Mouse (Mus musculus): ENCODE data around the gene Gm45717. TPM values are rescaled to one million over a fixed set of nuclear protein-coding genes. Genes with fewer than 3 reads are reported as not detected.
A peak's percentile ranks its signal among the peaks of the same experiment; 100 is the strongest.
"Not testable (repeated sequence)": the region's sequence is repeated elsewhere in the genome, so short reads cannot be mapped to it uniquely, and the experiment has no call there.

Gene Gm45717
- polyA plus RNA-seq, 1 experiment: not detected

DNA sequence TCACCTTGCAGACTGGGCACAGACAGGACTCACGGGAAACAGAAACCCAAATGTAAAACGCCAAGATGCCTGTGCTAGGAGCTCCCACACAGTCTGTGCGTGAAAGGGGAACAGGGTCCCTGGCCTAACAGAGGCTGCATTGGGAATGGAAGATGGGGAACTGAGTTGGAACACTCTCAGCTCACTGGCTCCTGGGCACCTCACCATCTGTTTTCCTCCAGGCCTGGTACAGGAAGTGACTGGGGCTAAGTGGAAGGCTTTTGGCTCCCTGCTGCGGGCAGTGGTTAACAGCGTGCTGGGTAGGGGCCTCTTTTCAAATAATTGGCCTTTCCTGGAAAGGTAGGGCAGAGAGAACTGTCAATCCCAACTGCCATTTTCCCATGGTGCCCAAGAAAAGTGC lies 34.9 kb upstream of the Gm45717 start:
- Histone ChIP-seq H3K4me3 (replicated peaks; ENCODE audit: control insufficient read depth, low read depth, low read length) (no peak overlapping the region), H3K27ac (ENCODE audit: control insufficient read depth, insufficient read depth, low read depth, low read length, poor library complexity) (peak overlapping the region; percentile 53; the same call in 1 of the 2 replicates), H3K4me1 (ENCODE audit: control insufficient read depth, insufficient read depth, low read length) (peaks cover 6% of the 10 kb centered on the region)
- TF ChIP-seq CTCF (IDR thresholded peaks at IDR 0.05; ENCODE audit: control insufficient read depth, insufficient read depth, low read length) (no peak), POLR2A (IDR thresholded peaks at IDR 0.05; ENCODE audit: borderline replicate concordance, control insufficient read depth, low read depth, low read length) (no peak)
- WGBS: 12% methylated on average over 5 of the region's 5 CpGs

DNA sequence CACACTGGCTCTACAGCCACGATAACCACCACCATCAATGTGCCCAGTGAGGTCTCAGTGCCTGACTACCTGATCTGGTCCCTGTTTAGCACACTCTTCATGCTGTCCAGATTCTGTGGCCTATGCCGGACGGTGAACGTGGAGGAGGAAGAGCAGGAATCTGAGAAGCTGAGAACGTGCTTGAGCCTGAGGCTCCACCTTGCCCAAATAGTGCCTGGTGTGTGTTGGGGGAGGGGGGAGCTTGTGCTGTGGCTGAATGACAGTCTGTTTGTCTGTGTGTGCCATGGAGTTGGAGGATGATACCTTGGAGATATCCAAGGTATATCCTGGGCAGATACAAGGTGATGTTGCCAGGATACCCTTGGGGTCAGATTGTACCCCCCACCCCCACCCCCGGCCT lies 34.4 kb upstream of the Gm45717 start:
- H3K27ac ChIP-seq (ENCODE audit: control insufficient read depth, insufficient read depth, low read depth, low read length, poor library complexity): peak overlapping the region; percentile 53; the same call in 1 of the 2 replicates
- no peak overlapping the region for H3K4me3 ChIP-seq (replicated peaks; ENCODE audit: control insufficient read depth, low read depth, low read length)
- H3K4me1 ChIP-seq (ENCODE audit: control insufficient read depth, insufficient read depth, low read length): peaks cover 6% of the 10 kb centered on the region
- TF ChIP-seq CTCF (IDR thresholded peaks at IDR 0.05; ENCODE audit: control insufficient read depth, insufficient read depth, low read length) (no peak), POLR2A (IDR thresholded peaks at IDR 0.05; ENCODE audit: borderline replicate concordance, control insufficient read depth, low read depth, low read length) (no peak)
- 16% methylated on average over 6 of the region's 6 CpGs for WGBS

DNA sequence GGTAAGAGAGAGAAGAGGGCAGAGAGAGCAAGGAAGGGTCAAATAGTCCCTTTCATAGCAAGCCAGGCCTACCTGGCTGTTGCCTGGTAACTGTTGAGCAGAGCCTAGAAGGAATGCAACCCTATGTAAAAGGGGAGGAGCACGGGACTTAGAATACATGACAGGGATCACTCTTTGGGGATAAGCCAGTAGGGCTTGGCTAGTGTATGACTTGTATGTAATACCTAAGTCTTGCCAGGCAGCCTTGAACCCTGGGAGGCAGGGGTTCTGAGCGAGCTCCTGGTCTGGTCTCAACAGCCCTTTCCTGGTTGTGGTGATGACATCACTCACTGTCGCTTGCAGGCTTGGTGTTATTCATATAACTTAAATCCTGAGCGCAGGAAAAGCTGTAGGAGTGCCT lies 33.3 kb upstream of the Gm45717 start:
- WGBS: 64% methylated on average over 4 of the region's 4 CpGs
- Histone ChIP-seq H3K27ac (ENCODE audit: control insufficient read depth, insufficient read depth, low read depth, low read length, poor library complexity) (no peak overlapping the region), H3K4me1 (ENCODE audit: control insufficient read depth, insufficient read depth, low read length) (peaks cover 6% of the 10 kb centered on the region), H3K4me3 (replicated peaks; ENCODE audit: control insufficient read depth, low read depth, low read length) (no peak overlapping the region)
- TF ChIP-seq POLR2A (IDR thresholded peaks at IDR 0.05; ENCODE audit: borderline replicate concordance, control insufficient read depth, low read depth, low read length): no peak
- TF ChIP-seq CTCF (IDR thresholded peaks at IDR 0.05; ENCODE audit: control insufficient read depth, insufficient read depth, low read length): no peak

DNA sequence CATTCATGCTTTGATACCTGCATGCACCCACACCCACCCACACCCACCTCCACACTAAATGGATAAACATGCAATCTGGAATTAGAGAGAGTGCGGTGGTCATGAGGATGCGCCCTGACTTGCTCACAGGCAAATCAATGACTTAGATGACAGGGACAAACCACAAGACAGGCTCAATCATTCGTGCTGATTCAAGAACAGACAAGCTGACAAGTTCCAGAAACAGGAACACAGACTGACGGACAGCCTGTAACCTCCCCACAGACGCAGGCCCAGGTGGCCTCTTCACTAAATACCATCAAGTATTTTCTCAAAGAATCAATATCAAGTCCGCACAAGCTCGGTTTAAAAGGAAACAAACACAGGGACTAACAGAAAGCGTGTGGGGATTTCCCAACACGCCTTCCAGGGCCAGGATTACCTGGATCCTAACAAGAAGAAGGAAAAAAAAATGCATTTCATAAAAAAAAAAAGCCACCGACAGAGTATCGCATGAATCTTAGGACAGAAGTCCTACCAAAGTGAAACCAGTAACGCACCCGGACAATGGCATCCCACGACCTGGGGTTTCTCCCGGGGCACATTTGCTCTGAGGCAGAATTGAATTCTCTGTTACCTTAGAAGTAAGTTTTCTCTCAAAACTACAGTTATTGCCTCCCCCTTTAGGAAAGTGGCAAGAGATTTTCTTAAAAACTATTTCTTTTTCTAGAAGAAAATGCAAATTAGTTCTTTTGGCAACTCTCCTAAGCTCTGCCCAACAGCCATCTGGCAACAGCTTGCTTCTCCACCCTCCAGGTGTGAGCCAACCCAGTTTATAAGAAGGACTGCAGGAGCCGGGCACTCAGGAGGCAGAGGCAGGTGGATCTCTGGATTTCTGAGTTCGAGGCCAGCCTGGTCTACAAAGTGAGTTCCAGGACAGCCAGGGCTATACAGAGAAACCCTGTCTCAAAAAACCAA lies 31.7 kb upstream of the Gm45717 start:
- H3K27ac ChIP-seq (ENCODE audit: control insufficient read depth, insufficient read depth, low read depth, low read length, poor library complexity): no peak overlapping the region
- peaks cover 7% of the 10 kb centered on the region for H3K4me1 ChIP-seq (ENCODE audit: control insufficient read depth, insufficient read depth, low read length)
- 40% methylated on average over 17 of the region's 17 CpGs for WGBS
- TF ChIP-seq CTCF (IDR thresholded peaks at IDR 0.05; ENCODE audit: control insufficient read depth, insufficient read depth, low read length) (no peak), POLR2A (IDR thresholded peaks at IDR 0.05; ENCODE audit: borderline replicate concordance, control insufficient read depth, low read depth, low read length) (no peak)
- no peak overlapping the region for H3K4me3 ChIP-seq (replicated peaks; ENCODE audit: control insufficient read depth, low read depth, low read length)

DNA sequence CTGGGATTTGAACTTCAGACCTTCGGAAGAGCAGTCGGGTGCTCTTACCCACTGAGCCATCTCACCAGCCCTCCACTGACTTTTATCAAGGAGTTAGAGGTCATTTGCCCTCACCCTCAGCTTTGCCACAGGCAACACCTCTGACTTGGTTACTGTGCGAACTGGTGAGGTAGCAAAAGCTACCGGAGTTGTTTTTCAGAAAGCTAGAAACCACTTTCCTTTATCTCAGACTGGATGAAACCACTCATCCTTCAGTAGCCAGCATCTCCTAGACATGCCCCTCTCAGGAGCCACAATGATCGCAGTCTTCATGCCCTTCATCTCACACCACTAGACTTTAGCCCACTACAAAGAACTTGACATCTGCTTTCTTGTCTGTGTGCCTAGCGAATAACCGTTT lies 27.2 kb upstream of the Gm45717 start:
- Histone ChIP-seq H3K4me3 (replicated peaks; ENCODE audit: control insufficient read depth, low read depth, low read length) (no peak overlapping the region), H3K4me1 (ENCODE audit: control insufficient read depth, insufficient read depth, low read length) (peaks cover 6% of the 10 kb centered on the region), H3K27ac (ENCODE audit: control insufficient read depth, insufficient read depth, low read depth, low read length, poor library complexity) (no peak overlapping the region)
- TF ChIP-seq POLR2A (IDR thresholded peaks at IDR 0.05; ENCODE audit: borderline replicate concordance, control insufficient read depth, low read depth, low read length) (no peak), CTCF (IDR thresholded peaks at IDR 0.05; ENCODE audit: control insufficient read depth, insufficient read depth, low read length) (no peak)
- WGBS: 65% methylated on average over 7 of the region's 7 CpGs

DNA sequence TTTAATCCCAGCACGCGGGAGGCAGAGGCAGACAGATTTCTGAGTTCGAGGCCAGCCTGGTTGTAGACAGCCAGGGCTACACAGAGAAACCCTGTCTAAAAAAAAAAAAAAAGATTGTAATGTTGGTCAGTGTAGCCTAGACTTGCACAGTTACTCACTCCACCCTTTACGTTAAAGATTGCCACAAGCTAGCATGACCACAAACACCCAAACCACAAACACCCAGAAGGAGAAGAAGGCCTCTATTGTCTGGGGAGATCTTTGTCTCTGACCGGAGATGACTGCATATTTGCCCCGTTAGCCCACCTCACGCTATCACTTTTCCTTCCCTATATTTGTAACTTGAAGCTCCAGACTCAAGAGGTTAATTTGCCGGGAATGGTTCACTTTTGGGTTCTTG lies 26.0 kb upstream of the Gm45717 start:
- peaks cover 6% of the 10 kb centered on the region for H3K4me1 ChIP-seq (ENCODE audit: control insufficient read depth, insufficient read depth, low read length)
- peak overlapping the region; percentile 34 for H3K27ac ChIP-seq (ENCODE audit: control insufficient read depth, insufficient read depth, low read depth, low read length, poor library complexity)
- TF ChIP-seq POLR2A (IDR thresholded peaks at IDR 0.05; ENCODE audit: borderline replicate concordance, control insufficient read depth, low read depth, low read length) (no peak), CTCF (IDR thresholded peaks at IDR 0.05; ENCODE audit: control insufficient read depth, insufficient read depth, low read length) (no peak)
- H3K4me3 ChIP-seq (replicated peaks; ENCODE audit: control insufficient read depth, low read depth, low read length): no peak overlapping the region
- WGBS: 16% methylated on average over 8 of the region's 8 CpGs

DNA sequence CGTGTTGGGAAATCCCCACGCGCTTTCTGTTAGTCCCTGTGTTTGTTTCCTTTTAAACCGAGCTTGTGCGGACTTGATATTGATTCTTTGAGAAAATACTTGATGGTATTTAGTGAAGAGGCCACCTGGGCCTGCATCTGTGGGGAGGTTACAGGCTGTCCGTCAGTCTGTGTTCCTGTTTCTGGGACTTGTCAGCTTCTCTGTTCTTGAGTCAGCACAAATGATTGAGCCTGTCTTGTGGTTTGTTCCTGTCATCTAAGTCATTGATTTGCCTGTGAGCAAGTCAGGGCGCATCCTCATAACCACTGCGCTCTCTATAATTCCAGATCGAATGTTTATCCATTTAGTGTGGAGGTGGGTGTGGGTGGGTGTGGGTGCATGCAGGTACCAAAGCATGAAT lies 21.0 kb upstream of the Gm45717 start:
- H3K27ac ChIP-seq (ENCODE audit: control insufficient read depth, insufficient read depth, low read depth, low read length, poor library complexity); H3K4me3 ChIP-seq (replicated peaks; ENCODE audit: control insufficient read depth, low read depth, low read length); H3K4me1 ChIP-seq (ENCODE audit: control insufficient read depth, insufficient read depth, low read length): not testable (repeated sequence)
- whole genome bisulfite sequencing: 60% methylated on average over 9 of the region's 9 CpGs

DNA sequence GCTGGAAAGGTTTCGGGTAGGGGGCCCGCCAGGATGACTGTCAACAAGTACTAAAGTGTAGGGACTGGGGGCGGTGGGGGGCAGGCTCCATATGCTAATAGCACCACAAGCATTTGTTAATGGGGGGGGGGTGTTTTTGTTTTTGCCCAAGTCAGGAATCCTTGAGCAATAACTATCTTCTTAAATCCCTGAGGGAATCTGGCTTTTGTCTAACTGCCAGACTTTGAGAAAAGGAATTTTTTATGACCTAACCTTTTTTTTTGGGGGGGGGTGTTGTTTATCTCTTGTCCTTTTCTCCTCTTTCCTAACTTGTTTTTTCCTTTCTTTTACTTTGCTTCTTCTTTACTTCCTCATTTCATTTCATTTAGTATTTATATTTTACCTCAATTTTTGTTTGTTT lies 19.7 kb upstream of the Gm45717 start:
- H3K4me3 ChIP-seq (replicated peaks; ENCODE audit: control insufficient read depth, low read depth, low read length): no peak overlapping the region
- no peak for TF ChIP-seq CTCF (IDR thresholded peaks at IDR 0.05; ENCODE audit: control insufficient read depth, insufficient read depth, low read length)
- no peak for TF ChIP-seq POLR2A (IDR thresholded peaks at IDR 0.05; ENCODE audit: borderline replicate concordance, control insufficient read depth, low read depth, low read length)
- H3K4me1 ChIP-seq (ENCODE audit: control insufficient read depth, insufficient read depth, low read length): no peaks in the 10 kb centered on the region; the same call in 1 of the 2 replicates
- 72% methylated on average over 3 of the region's 3 CpGs for WGBS
- no peak overlapping the region for H3K27ac ChIP-seq (ENCODE audit: control insufficient read depth, insufficient read depth, low read depth, low read length, poor library complexity)
